Mouse (Mus musculus) heart, embryonic 14.5 days (tissue): ENCODE measurements around the gene Gm8108. TPM values are rescaled to one million over a fixed set of nuclear protein-coding genes. Genes with fewer than 3 reads are reported as not detected.
"Not testable (repeated sequence)": the region's sequence is repeated elsewhere in the genome, so short reads cannot be mapped to it uniquely, and the experiment has no call there.

Experiments
- ATAC-seq: fragments of 200-750 bp; cut with Nextera tagmentation; 2 replicates; pipeline ENCODE4 v1.8.0; 2017; ENCODE audit warnings: low read depth, moderate TSS enrichment; ENCODE audit not compliant: insufficient number of reproducible peaks, insufficient read depth, low FRiP score
- H3K27ac ChIP-seq, 2 experiments: fragments of 200-500 bp in 1 of 2; fragments of 300-500 bp in 1 of 2; sonication (generic) in 1 of 2; replicated peaks in 1 of 2; 2 replicates each; pipeline ENCODE4 v1.5.1; 2012 to 2014; ENCODE audit warnings: low read depth in 2 of 2, low read length in 2 of 2, control low read depth in 1 of 2, mild to moderate bottlenecking in 1 of 2, mixed read lengths in 1 of 2; ENCODE audit not compliant: control insufficient read depth in 1 of 2, insufficient read depth in 1 of 2
- H3K27me3 ChIP-seq: fragments of 300-500 bp; sonication (generic); 2 replicates; pipeline ENCODE4 v1.6.1; 2014; ENCODE audit warnings: mild to moderate bottlenecking, low read length, control low read depth; ENCODE audit not compliant: control insufficient read depth, insufficient read depth
- H3K36me3 ChIP-seq: fragments of 300-500 bp; sonication (generic); 2 replicates; pipeline ENCODE4 v1.6.1; 2014; ENCODE audit warnings: mild to moderate bottlenecking, control low read depth, low read length, mixed read lengths; ENCODE audit not compliant: control insufficient read depth, insufficient read depth
- H3K4me1 ChIP-seq, 2 experiments: fragments of 200-500 bp in 1 of 2; fragments of 300-500 bp in 1 of 2; sonication (generic) in 1 of 2; 2 replicates each; pipeline ENCODE4 v1.6.1; 2012 to 2014; ENCODE audit warnings: low read length in 2 of 2, control low read depth in 1 of 2, mixed read lengths in 1 of 2; ENCODE audit not compliant: control insufficient read depth in 2 of 2, insufficient read depth in 2 of 2
- H3K4me2 ChIP-seq: fragments of 300-500 bp; sonication (generic); 2 replicates; pipeline ENCODE4 v1.6.1; 2014; ENCODE audit warnings: mild to moderate bottlenecking, low read length
- H3K4me3 ChIP-seq, 2 experiments: fragments of 200-500 bp in 1 of 2; fragments of 300-500 bp in 1 of 2; sonication (generic) in 1 of 2; 2 replicates each; pipeline ENCODE4 v1.5.1; 2012 to 2014; ENCODE audit warnings: low read length in 2 of 2, mild to moderate bottlenecking in 2 of 2, control low read depth in 1 of 2, low read depth in 1 of 2, moderate library complexity in 1 of 2; ENCODE audit not compliant: control insufficient read depth in 1 of 2, insufficient read depth in 1 of 2
- H3K9ac ChIP-seq: fragments of 300-500 bp; sonication (generic); 2 replicates; pipeline ENCODE4 v1.6.1; 2014; ENCODE audit warnings: mild to moderate bottlenecking, low read length
- H3K9me3 ChIP-seq: fragments of 300-500 bp; sonication (generic); 2 replicates; pipeline ENCODE4 v1.6.1; 2016; ENCODE audit warnings: low read length, control low read depth; ENCODE audit not compliant: control insufficient read depth
- WGBS: fragments of 180-500 bp; shearing (Covaris S2); extraction: QIAGEN DNeasy Blood & Tissue Kit; methylation state at CpG from one replicate; pipeline ENCODE4 v1.1.7; 2014; 5-methylcytosine and 5-hydroxymethylcytosine counted together
- polyA plus RNA-seq: library from polyadenylated mRNA; unstranded; fragments of >200 nt; fragmentation: Nextera tagmentation; extraction: Ambion mirVana; gene quantifications from 2 replicates; pipeline ENCODE4 v1.2.1, GENCODE M21; 2014

The Gm8108 gene
- polyA plus RNA-seq, result 3.4 TPM in 1 of 2 replicates, not detected in the other

- H3K9me3 ChIP-seq, H3K27ac ChIP-seq, H3K27me3 ChIP-seq, H3K9ac ChIP-seq, ATAC-seq, H3K4me1 ChIP-seq, H3K36me3 ChIP-seq: not testable (repeated sequence)
- Histone ChIP-seq H3K4me2 (peak within 1 kb of the TSS; percentile 59), H3K4me3 (peak within 1 kb of the TSS; percentile 26 to 38)
- WGBS, result 7% methylated on average over 28 of the region's 37 CpGs
These were observed at the start of gene Gm8108 for GRCm38 (mm10) chr14:4110426-4110825. Gm8108 (plus strand) TSS chr14:4110526.

- not testable (repeated sequence) for H3K4me1 ChIP-seq, H3K27me3 ChIP-seq, H3K4me2 ChIP-seq, H3K27ac ChIP-seq, ATAC-seq, H3K4me3 ChIP-seq, H3K36me3 ChIP-seq, H3K9me3 ChIP-seq, H3K9ac ChIP-seq
- WGBS, result 60% methylated on average over 3 of the region's 3 CpGs
These were observed 26.5 kb upstream of the Gm8108 start, which contains the start of gene Gm3115 for GRCm38 (mm10) chr14:4083820-4084219. Gm3115 (plus strand) TSS chr14:4084120.

GRCm38 (mm10) chr14:4141646-4142045, 31.3 kb downstream of the Gm8108 start:
- H3K4me3 ChIP-seq, H3K27me3 ChIP-seq, H3K36me3 ChIP-seq, H3K27ac ChIP-seq, ATAC-seq, H3K4me1 ChIP-seq, H3K4me2 ChIP-seq, H3K9me3 ChIP-seq, H3K9ac ChIP-seq: not testable (repeated sequence)
- WGBS, result 94% methylated on average over 4 of the region's 4 CpGs

DNA sequence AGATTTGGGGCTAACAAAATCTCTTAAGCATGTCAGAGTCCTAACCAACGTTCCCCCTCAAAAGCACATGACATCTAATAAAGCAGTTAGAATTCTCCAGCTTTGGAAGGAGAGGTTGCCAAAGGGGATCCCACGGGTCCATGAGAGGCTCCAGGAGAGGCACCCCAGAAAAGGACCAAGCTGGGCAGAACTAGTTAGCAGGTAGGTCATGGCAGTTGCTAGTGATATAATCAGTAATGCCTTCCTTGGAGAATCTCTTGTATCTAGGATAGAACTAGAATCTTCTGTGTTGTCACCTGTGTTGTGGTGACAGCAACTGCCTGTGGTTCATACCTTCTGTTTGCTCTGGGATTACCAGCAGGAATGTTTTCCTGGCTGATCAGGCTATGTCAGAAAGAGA, 54.4 kb downstream of the Gm8108 start, which contains the start of gene Gm3127:
Gene Gm3127, plus strand, starts transcription at position 301 of the 400 bp plus-strand sequence.
- not testable (repeated sequence) for H3K4me3 ChIP-seq, ATAC-seq, H3K9ac ChIP-seq, H3K4me1 ChIP-seq, H3K4me2 ChIP-seq, H3K36me3 ChIP-seq, H3K27ac ChIP-seq, H3K9me3 ChIP-seq, H3K27me3 ChIP-seq
- WGBS, result no CpG with 5 or more reads among the region's 2 CpGs

DNA sequence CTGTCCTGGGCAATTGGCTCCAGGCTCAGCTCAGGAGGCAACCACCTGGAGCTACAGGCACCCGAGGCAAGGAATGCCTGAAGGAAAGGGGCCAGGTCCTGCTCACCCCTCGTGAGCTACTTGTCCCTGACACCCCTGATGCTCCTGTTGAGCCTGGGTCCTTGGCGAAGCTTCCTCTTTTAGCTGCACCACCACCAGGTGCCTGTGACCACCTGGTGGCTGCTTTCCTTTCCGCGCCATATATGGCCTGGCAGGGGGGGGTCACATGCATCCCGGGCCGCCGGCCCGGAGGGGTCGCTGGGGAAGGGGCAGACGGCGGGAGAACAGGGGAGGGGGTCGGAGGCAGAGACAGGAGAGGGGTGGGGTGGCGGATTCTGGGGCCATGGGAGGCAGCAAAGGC, 71.7 kb downstream of the Gm8108 start:
- H3K4me1 ChIP-seq, ATAC-seq, H3K27ac ChIP-seq, H3K9me3 ChIP-seq, H3K36me3 ChIP-seq, H3K27me3 ChIP-seq, H3K9ac ChIP-seq: not testable (repeated sequence)
- Histone ChIP-seq H3K4me2 (peak overlapping the region; percentile 53), H3K4me3 (peak overlapping the region in 1 of 2 experiments; percentile 11; a peak in 1 of 4 replicates)
- WGBS, result 5% methylated on average over 12 of the region's 14 CpGs

Other genes starting within 250 kb of the Gm8108 start
- 0.22 and 0.65 TPM in 2 replicates for gene Gm2916, start 226.4 kb upstream of the Gm8108 start, polyA plus RNA-seq
- gene Gm3029, start 178.8 kb upstream of the Gm8108 start, polyA plus RNA-seq, result not detected in 2 replicates
- 0.27 and 0.96 TPM in 2 replicates for gene Gm3095, start 147.0 kb upstream of the Gm8108 start, polyA plus RNA-seq
- not detected in 2 replicates for gene Gm3099, start 112.1 kb upstream of the Gm8108 start, polyA plus RNA-seq
- gene Gm5796, start 86.6 kb upstream of the Gm8108 start, polyA plus RNA-seq, result 0.54 and 1.6 TPM in 2 replicates
- gene Gm3115, start 26.4 kb upstream of the Gm8108 start, polyA plus RNA-seq, result not detected in 2 replicates
- gene Gm3127, start 54.5 kb downstream of the Gm8108 start, polyA plus RNA-seq, result not detected in 2 replicates
- 0.26 and 0.27 TPM in 2 replicates for gene Gm2974, start 72.0 kb downstream of the Gm8108 start, polyA plus RNA-seq
- not detected in 2 replicates for gene Gm3138, start 139.1 kb downstream of the Gm8108 start, polyA plus RNA-seq
- not detected in 2 replicates for gene Gm3149, start 206.8 kb downstream of the Gm8108 start, polyA plus RNA-seq
- gene 2610042L04Rik, start 224.2 kb downstream of the Gm8108 start, polyA plus RNA-seq, result 0.13 and 0.28 TPM in 2 replicates